Mouse (Mus musculus): Measurements from ENCODE around the gene Tdgf1. TPM values are rescaled to one million over a fixed set of nuclear protein-coding genes. Genes with fewer than 3 reads are reported as not detected.
A peak's percentile ranks its signal among the peaks of the same experiment; 100 is the strongest.

Gene Tdgf1
- polyA plus RNA-seq, 1 experiment from 2014 or later = not detected

GRCm38 (mm10) chr9:110960230-110961149 is 14.5 kb upstream of the Tdgf1 start:
- ATAC-seq (ENCODE audit: low FRiP score, low TSS enrichment) = no peak
- Histone ChIP-seq H3K4me3 (ENCODE audit: low read depth, low read length) (no peak overlapping the region), H3K36me3 (ENCODE audit: control insufficient read depth, insufficient read depth, low read length) (no peaks in the 10 kb centered on the region), H3K9me3 (ENCODE audit: control insufficient read depth, low read length) (no peaks in the 10 kb centered on the region), H3K4me1 (replicated peaks; ENCODE audit: control insufficient read depth, insufficient read depth) (no peaks in the 10 kb centered on the region), H3K27ac (replicated peaks) (no peak overlapping the region), H3K27me3 (ENCODE audit: control insufficient read depth, insufficient read depth, low read length) (no peaks in the 10 kb centered on the region), H3K9ac (ENCODE audit: low read length) (no peak overlapping the region), H3K4me2 (replicated peaks; ENCODE audit: low read depth) (no peak overlapping the region)
- TF ChIP-seq EP300 (optimal IDR thresholded peaks at IDR 0.05) (no peak), CTCF (IDR thresholded peaks at IDR 0.05; ENCODE audit: low read depth) (no peak)
- 82% methylated on average over 13 of the region's 13 CpGs for WGBS
- DNase-seq (ENCODE audit: low spot score) = no peak

GRCm38 (mm10) chr9:110959669-110960068 is 13.7 kb upstream of the Tdgf1 start:
- Histone ChIP-seq H3K36me3 (ENCODE audit: control insufficient read depth, insufficient read depth, low read length) (no peaks in the 10 kb centered on the region), H3K27ac (replicated peaks) (no peak overlapping the region), H3K27me3 (ENCODE audit: control insufficient read depth, insufficient read depth, low read length) (no peaks in the 10 kb centered on the region), H3K4me3 (ENCODE audit: low read depth, low read length) (no peak overlapping the region), H3K4me1 (replicated peaks; ENCODE audit: control insufficient read depth, insufficient read depth) (no peaks in the 10 kb centered on the region), H3K9ac (ENCODE audit: low read length) (no peak overlapping the region), H3K4me2 (replicated peaks; ENCODE audit: low read depth) (no peak overlapping the region), H3K9me3 (ENCODE audit: control insufficient read depth, low read length) (no peaks in the 10 kb centered on the region)
- WGBS = 79% methylated on average over 5 of the region's 5 CpGs
- DNase-seq (ENCODE audit: low spot score) (no peak), ATAC-seq (ENCODE audit: low FRiP score, low TSS enrichment) (no peak)
- TF ChIP-seq EP300 (optimal IDR thresholded peaks at IDR 0.05) (no peak), CTCF (IDR thresholded peaks at IDR 0.05; ENCODE audit: low read depth) (no peak)

GRCm38 (mm10) chr9:110955962-110956361 is 10.0 kb upstream of the Tdgf1 start:
- WGBS = 73% methylated on average over 6 of the region's 6 CpGs
- no peaks in the 10 kb centered on the region for H3K36me3 ChIP-seq (ENCODE audit: control insufficient read depth, insufficient read depth, low read length)
- H3K4me3 ChIP-seq (ENCODE audit: low read depth, low read length) = no peak overlapping the region
- ATAC-seq (ENCODE audit: low FRiP score, low TSS enrichment) = no peak
- no peak overlapping the region for H3K27ac ChIP-seq (replicated peaks)
- no peaks in the 10 kb centered on the region for H3K27me3 ChIP-seq (ENCODE audit: control insufficient read depth, insufficient read depth, low read length)
- no peak for DNase-seq (ENCODE audit: low spot score)
- no peak overlapping the region for H3K4me2 ChIP-seq (replicated peaks; ENCODE audit: low read depth)
- no peaks in the 10 kb centered on the region; the same call in 1 of the 2 replicates for H3K4me1 ChIP-seq (replicated peaks; ENCODE audit: control insufficient read depth, insufficient read depth)
- H3K9ac ChIP-seq (ENCODE audit: low read length) = no peak overlapping the region
- no peaks in the 10 kb centered on the region for H3K9me3 ChIP-seq (ENCODE audit: control insufficient read depth, low read length)
- TF ChIP-seq EP300 (optimal IDR thresholded peaks at IDR 0.05) = no peak
- TF ChIP-seq CTCF (IDR thresholded peaks at IDR 0.05; ENCODE audit: low read depth) = no peak

- H3K4me1 ChIP-seq (replicated peaks; ENCODE audit: control insufficient read depth, insufficient read depth) = no peaks in the 10 kb centered on the region; the same call in 1 of the 2 replicates
- no peaks in the 10 kb centered on the region for H3K27me3 ChIP-seq (ENCODE audit: control insufficient read depth, insufficient read depth, low read length)
- no peaks in the 10 kb centered on the region for H3K36me3 ChIP-seq (ENCODE audit: control insufficient read depth, insufficient read depth, low read length)
- WGBS = 29% methylated on average over 2 of the region's 2 CpGs
- no peak overlapping the region for H3K4me3 ChIP-seq (ENCODE audit: low read depth, low read length)
- no peak overlapping the region for H3K4me2 ChIP-seq (replicated peaks; ENCODE audit: low read depth)
- H3K27ac ChIP-seq (replicated peaks) = no peak overlapping the region
- H3K9me3 ChIP-seq (ENCODE audit: control insufficient read depth, low read length) = no peaks in the 10 kb centered on the region
- H3K9ac ChIP-seq (ENCODE audit: low read length) = no peak overlapping the region
- ATAC-seq (ENCODE audit: low FRiP score, low TSS enrichment) (no peak), DNase-seq (ENCODE audit: low spot score) (no peak)
- TF ChIP-seq CTCF (IDR thresholded peaks at IDR 0.05; ENCODE audit: low read depth) (no peak), EP300 (optimal IDR thresholded peaks at IDR 0.05) (no peak)
Measured at GRCm38 (mm10) chr9:110954681-110955445, 8.9 kb upstream of the Tdgf1 start.

- Histone ChIP-seq H3K9ac (ENCODE audit: low read length) (0 out of 2 replicates have a peak overlapping the region, but pooled peaks have one; percentile 23), H3K27ac (replicated peaks) (no peak overlapping the region), H3K9me3 (ENCODE audit: control insufficient read depth, low read length) (no peaks in the 10 kb centered on the region), H3K36me3 (ENCODE audit: control insufficient read depth, insufficient read depth, low read length) (no peaks in the 10 kb centered on the region), H3K4me1 (replicated peaks; ENCODE audit: control insufficient read depth, insufficient read depth) (no peaks in the 10 kb centered on the region; the same call in 1 of the 2 replicates), H3K4me2 (replicated peaks; ENCODE audit: low read depth) (peak overlapping the region; percentile 78), H3K27me3 (ENCODE audit: control insufficient read depth, insufficient read depth, low read length) (no peaks in the 10 kb centered on the region), H3K4me3 (ENCODE audit: low read depth, low read length) (peak overlapping the region; percentile 45)
- ATAC-seq (ENCODE audit: low FRiP score, low TSS enrichment) (peak; percentile 58), DNase-seq (ENCODE audit: low spot score) (peak; percentile 55)
- 1% methylated on average over 44 of the region's 44 CpGs for WGBS
- TF ChIP-seq EP300 (optimal IDR thresholded peaks at IDR 0.05) = no peak
- TF ChIP-seq CTCF (IDR thresholded peaks at IDR 0.05; ENCODE audit: low read depth) = peak; percentile 78
Measured at GRCm38 (mm10) chr9:110953550-110954461, 7.8 kb upstream of the Tdgf1 start.
